Mouse (Mus musculus) embryonic facial prominence, embryonic 11.5 days (tissue): ENCODE measurements around the gene Gm3250. TPM values are rescaled to one million over a fixed set of nuclear protein-coding genes. Genes with fewer than 3 reads are reported as not detected.
"Not testable (repeated sequence)": the region's sequence is repeated elsewhere in the genome, so short reads cannot be mapped to it uniquely, and the experiment has no call there.

ENCODE experiments used
- ATAC-seq: fragments of 200-750 bp; cut with Nextera tagmentation; replicated peaks from 2 replicates; pipeline ENCODE4 v1.8.0; 2017; ENCODE audit warnings: low read depth; ENCODE audit not compliant: insufficient number of reproducible peaks, low FRiP score, low TSS enrichment
- DNase-seq: peaks from one replicate; pipeline ENCODE4 v3.0.0-alpha.2; 2015; ENCODE audit warnings: low spot score
- H3K27ac ChIP-seq: fragments of 300-500 bp; sonication (generic); replicated peaks from 2 replicates; pipeline ENCODE4 v1.5.1; 2014; ENCODE audit warnings: mild to moderate bottlenecking, low read depth, low read length, control low read depth
- H3K27me3 ChIP-seq: fragments of 300-500 bp; sonication (generic); 2 replicates; pipeline ENCODE4 v1.6.1; 2014; ENCODE audit warnings: mild to moderate bottlenecking, low read length, moderate library complexity, mixed read lengths; ENCODE audit not compliant: control insufficient read depth, insufficient read depth
- H3K36me3 ChIP-seq: fragments of 300-500 bp; sonication (generic); replicated peaks from 2 replicates; pipeline ENCODE4 v1.6.1; 2014; ENCODE audit warnings: low read depth, mild to moderate bottlenecking, low read length, moderate library complexity, mixed read lengths; ENCODE audit not compliant: control insufficient read depth, insufficient read depth
- H3K4me1 ChIP-seq: fragments of 300-500 bp; sonication (generic); 2 replicates; pipeline ENCODE4 v1.6.1; 2014; ENCODE audit warnings: low read length, mixed read lengths; ENCODE audit not compliant: control insufficient read depth, insufficient read depth
- H3K4me2 ChIP-seq: fragments of 300-500 bp; sonication (generic); 2 replicates; pipeline ENCODE4 v1.6.1; 2014; ENCODE audit warnings: low read depth, mild to moderate bottlenecking, control low read depth, low read length, moderate library complexity
- H3K4me3 ChIP-seq: fragments of 300-500 bp; sonication (generic); 2 replicates; pipeline ENCODE4 v1.5.1; 2014; ENCODE audit warnings: low read depth, low read length, control low read depth
- H3K9ac ChIP-seq: fragments of 300-500 bp; sonication (generic); replicated peaks from 2 replicates; pipeline ENCODE4 v1.6.1; 2014; ENCODE audit warnings: mild to moderate bottlenecking, control low read depth, low read length
- H3K9me3 ChIP-seq: fragments of 300-500 bp; sonication (generic); replicated peaks from 2 replicates; pipeline ENCODE4 v1.6.1; 2016; ENCODE audit warnings: mild to moderate bottlenecking, low read length, inconsistent platforms, mixed read lengths; ENCODE audit not compliant: control insufficient read depth
- WGBS: fragments of 180-500 bp; shearing (Covaris S2); extraction: QIAGEN DNeasy Blood & Tissue Kit; methylation state at CpG from one replicate; pipeline ENCODE4 v1.1.7; 2014; 5-methylcytosine and 5-hydroxymethylcytosine counted together
- polyA plus RNA-seq: library from polyadenylated mRNA; unstranded; fragments of >200 nt; fragmentation: Nextera tagmentation; extraction: Ambion mirVana; gene quantifications from 2 replicates; pipeline ENCODE4 v1.2.1, GENCODE M21; 2014

Gm3250 gene
- polyA plus RNA-seq, 1 experiment from 2014 or later: not detected

DNA sequence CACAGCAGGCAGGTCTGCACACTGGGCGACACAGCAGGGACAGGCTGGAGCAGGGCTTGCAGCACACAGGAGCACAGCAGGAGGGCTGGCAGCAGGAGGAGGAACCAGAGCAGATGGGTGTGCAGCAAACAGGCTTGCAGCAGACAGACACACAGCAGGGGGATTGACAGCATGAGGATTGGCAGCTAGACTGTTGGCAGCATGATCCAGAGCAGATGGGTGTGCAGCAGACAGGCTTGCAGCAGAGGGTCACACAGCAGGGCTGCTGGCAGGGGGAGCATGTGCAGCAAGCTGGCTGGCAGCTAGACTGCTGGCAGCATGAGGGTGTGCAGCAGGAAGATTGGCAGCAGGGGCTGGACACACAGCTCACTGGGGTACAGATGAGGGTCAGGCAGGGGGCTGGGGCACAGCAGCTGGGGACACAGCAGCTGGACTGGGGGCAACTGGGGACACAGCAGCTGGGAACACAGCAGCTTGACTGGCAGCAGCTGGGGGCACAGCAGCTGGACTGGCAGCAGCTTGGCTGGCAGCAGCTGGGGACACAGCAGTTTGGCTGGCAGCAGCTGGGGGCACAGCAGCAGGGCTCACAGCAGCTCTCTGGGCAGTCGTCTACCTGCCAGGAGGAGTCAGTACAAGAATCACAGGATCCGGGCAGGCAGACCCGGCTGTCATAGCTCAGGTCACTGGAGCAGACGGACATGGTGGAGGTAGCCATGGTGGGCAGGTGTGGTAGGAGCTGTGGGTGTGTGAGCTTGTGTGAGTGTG, 40.2 kb downstream of the Gm3250 start, which contains the start of gene Gm18596:
Gene Gm18596, minus strand, starts transcription at position 715 of the 765 bp plus-strand sequence.
- DNase-seq, H3K9me3 ChIP-seq, ATAC-seq, H3K36me3 ChIP-seq, H3K4me1 ChIP-seq, H3K9ac ChIP-seq, H3K27ac ChIP-seq, H3K4me2 ChIP-seq, H3K4me3 ChIP-seq, H3K27me3 ChIP-seq: not testable (repeated sequence)
- 52% methylated on average over 4 of the region's 5 CpGs for WGBS

DNA sequence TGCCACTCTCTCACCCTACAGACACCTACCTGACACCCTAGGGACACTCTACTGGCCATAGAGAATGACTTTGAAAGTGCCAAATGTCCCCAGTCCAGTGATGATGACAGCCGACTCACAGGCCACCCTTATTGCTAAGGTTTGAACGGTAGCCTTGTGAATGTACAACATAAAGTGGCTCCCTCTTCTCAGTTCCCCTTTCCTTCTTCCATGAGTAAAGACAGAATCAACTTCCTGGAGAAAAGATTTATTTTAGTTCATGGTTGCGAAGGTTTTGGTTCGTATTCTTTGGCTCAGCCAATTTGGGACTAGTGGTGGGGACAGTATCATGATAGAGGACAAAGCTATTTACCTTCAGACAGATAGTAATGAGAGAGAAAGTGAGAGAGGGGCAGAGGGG, 43.4 kb downstream of the Gm3250 start:
- 86% methylated on average over 4 of the region's 4 CpGs for WGBS
- H3K36me3 ChIP-seq: no peaks in the 10 kb centered on the region
- DNase-seq: no peak
- H3K27me3 ChIP-seq: no peaks in the 10 kb centered on the region
- no peak overlapping the region for H3K27ac ChIP-seq
- no peaks in the 10 kb centered on the region for H3K4me1 ChIP-seq
- ATAC-seq: no peak
- H3K4me2 ChIP-seq: no peak overlapping the region
- H3K9ac ChIP-seq: no peak overlapping the region
- H3K9me3 ChIP-seq: no peaks in the 10 kb centered on the region
- H3K4me3 ChIP-seq: no peak overlapping the region

DNA sequence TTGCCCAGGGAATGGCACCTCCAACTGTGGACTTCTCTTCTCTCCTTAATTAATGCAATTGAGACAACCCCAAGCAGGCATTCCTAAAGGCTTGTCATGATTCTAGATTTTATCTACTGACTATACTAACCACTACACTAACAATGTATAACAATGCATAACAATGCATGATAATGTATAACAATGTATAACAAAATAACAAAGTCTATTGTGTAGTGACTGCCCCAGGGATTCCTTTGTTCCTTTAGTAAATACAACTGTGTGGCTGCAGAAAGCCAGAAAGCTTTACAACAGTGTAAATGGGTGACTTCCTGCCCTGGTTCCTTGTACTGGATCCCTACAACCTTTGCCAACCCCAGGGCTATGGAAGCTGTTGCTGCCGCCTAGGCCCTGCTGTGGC, 46.4 kb downstream of the Gm3250 start:
- Histone ChIP-seq H3K27me3 (no peaks in the 10 kb centered on the region), H3K9ac (no peak overlapping the region), H3K4me1 (no peaks in the 10 kb centered on the region), H3K9me3 (no peaks in the 10 kb centered on the region), H3K4me3 (no peak overlapping the region), H3K4me2 (no peak overlapping the region), H3K36me3 (no peaks in the 10 kb centered on the region), H3K27ac (no peak overlapping the region)
- 100% methylated on average over 1 of the region's 1 CpGs for WGBS
- no peak for ATAC-seq
- no peak for DNase-seq

Other genes starting within 250 kb of the Gm3250 start
- 89.2 and 95.6 TPM in 2 replicates for gene Pttg1ip, start 200.8 kb downstream of the Gm3250 start, polyA plus RNA-seq
- 382 and 410 TPM in 2 replicates for gene Sumo3, start 176.4 kb downstream of the Gm3250 start, polyA plus RNA-seq
- gene Gm49325, start 176.3 kb downstream of the Gm3250 start, polyA plus RNA-seq: 1.6 TPM in 1 of 2 replicates, not detected in the other
- gene Ube2g2, start 160.3 kb downstream of the Gm3250 start, polyA plus RNA-seq: 41.2 and 44.1 TPM in 2 replicates
- 0.39 and 0.64 TPM in 2 replicates for gene Tspear, start 96.0 kb downstream of the Gm3250 start, polyA plus RNA-seq
- gene Gm19402, start 91.8 kb downstream of the Gm3250 start, polyA plus RNA-seq: not detected in 2 replicates
- gene Gm9508, start 85.3 kb downstream of the Gm3250 start, polyA plus RNA-seq: not detected in 2 replicates
- gene Gm10272, start 75.9 kb downstream of the Gm3250 start, polyA plus RNA-seq: not detected in 2 replicates
- not detected in 2 replicates for gene Gm10024, start 71.1 kb downstream of the Gm3250 start, polyA plus RNA-seq
- not detected in 2 replicates for gene Gm10142, start 66.7 kb downstream of the Gm3250 start, polyA plus RNA-seq
- not detected in 2 replicates for gene Krtap12-1, start 61.9 kb downstream of the Gm3250 start, polyA plus RNA-seq
- gene Gm10100, start 56.1 kb downstream of the Gm3250 start, polyA plus RNA-seq: not detected in 2 replicates
- not detected in 2 replicates for gene Gm18596, start 39.9 kb downstream of the Gm3250 start, polyA plus RNA-seq
- gene Gm9736, start 31.2 kb downstream of the Gm3250 start, polyA plus RNA-seq: not detected in 2 replicates
- not detected in 2 replicates for gene Gm3233, start 22.9 kb downstream of the Gm3250 start, polyA plus RNA-seq
- not detected in 2 replicates for gene Gm3238, start 11.2 kb downstream of the Gm3250 start, polyA plus RNA-seq
- not detected in 2 replicates for gene Gm7138, start 5.6 kb downstream of the Gm3250 start, polyA plus RNA-seq
- not detected in 2 replicates for gene Gm7137, start 5.7 kb upstream of the Gm3250 start, polyA plus RNA-seq
- not detected in 2 replicates for gene Gm9639, start 12.5 kb upstream of the Gm3250 start, polyA plus RNA-seq
- gene Gm19668, start 16.6 kb upstream of the Gm3250 start, polyA plus RNA-seq: not detected in 2 replicates
- gene Gm9507, start 29.3 kb upstream of the Gm3250 start, polyA plus RNA-seq: not detected in 2 replicates
- not detected in 2 replicates for gene Gm2696, start 32.1 kb upstream of the Gm3250 start, polyA plus RNA-seq
- gene Krtap10-4, start 44.6 kb upstream of the Gm3250 start, polyA plus RNA-seq: not detected in 2 replicates
- not detected in 2 replicates for gene Krtap10-10, start 53.4 kb upstream of the Gm3250 start, polyA plus RNA-seq
- not detected in 2 replicates for gene Gm36176, start 64.3 kb upstream of the Gm3250 start, polyA plus RNA-seq
- not detected in 2 replicates for gene Gm10318, start 70.3 kb upstream of the Gm3250 start, polyA plus RNA-seq
- gene Gm3285, start 79.4 kb upstream of the Gm3250 start, polyA plus RNA-seq: not detected in 2 replicates
- 2.2 and 2.5 TPM in 2 replicates for gene Lrrc3, start 120.0 kb upstream of the Gm3250 start, polyA plus RNA-seq
- 0.43 and 0.86 TPM in 2 replicates for gene Trpm2, start 188.0 kb upstream of the Gm3250 start, polyA plus RNA-seq
- gene 1810043G02Rik, start 196.0 kb upstream of the Gm3250 start, polyA plus RNA-seq: 25.8 and 27.9 TPM in 2 replicates
- 108 and 129 TPM in 2 replicates for gene Pfkl, start 227.5 kb upstream of the Gm3250 start, polyA plus RNA-seq